Mouse (Mus musculus): Measurements from ENCODE around the gene Gstm5. TPM values are rescaled to one million over a fixed set of nuclear protein-coding genes. Genes with fewer than 3 reads are reported as not detected.

Gstm5 gene
- polyA plus RNA-seq, 1 experiment: 25.4 TPM

GRCm38 (mm10) chr3:107905942-107906341 is 10.3 kb downstream of the Gstm5 start:
- Histone ChIP-seq H3K4me3 (no peak overlapping the region), H3ac (ENCODE audit: control insufficient read depth, insufficient read length) (no peak overlapping the region), H3K4me2 (ENCODE audit: low read depth) (no peak overlapping the region), H3K27me3 (ENCODE audit: control insufficient read depth, insufficient read depth, insufficient read length) (peaks cover 74% of the 10 kb centered on the region), H3K36me3 (ENCODE audit: control insufficient read depth, insufficient read depth) (no peaks in the 10 kb centered on the region), H3K79me2 (ENCODE audit: control insufficient read depth, insufficient read depth) (no peaks in the 10 kb centered on the region)
- TF ChIP-seq USF1 (IDR thresholded peaks at IDR 0.05; ENCODE audit: low read depth) (no peak), SRF (IDR thresholded peaks at IDR 0.05; ENCODE audit: control insufficient read depth, insufficient read length, low read depth) (no peak), CEBPB (IDR thresholded peaks at IDR 0.05; ENCODE audit: insufficient read depth, poor library complexity, severe bottlenecking) (no peak), POLR2A (IDR thresholded peaks at IDR 0.05; ENCODE audit: insufficient read length, low read depth) (no peak), TCF3 (IDR thresholded peaks at IDR 0.05; ENCODE audit: insufficient read length, low read depth) (no peak)

GRCm38 (mm10) chr3:107916674-107917073 is 21.1 kb downstream of the Gstm5 start:
- Histone ChIP-seq H3K4me2 (ENCODE audit: low read depth) (no peak overlapping the region), H3K36me3 (ENCODE audit: control insufficient read depth, insufficient read depth) (no peaks in the 10 kb centered on the region), H3K4me3 (no peak overlapping the region), H3K79me2 (ENCODE audit: control insufficient read depth, insufficient read depth) (no peaks in the 10 kb centered on the region), H3ac (ENCODE audit: control insufficient read depth, insufficient read length) (no peak overlapping the region), H3K27me3 (ENCODE audit: control insufficient read depth, insufficient read depth, insufficient read length) (peaks cover 39% of the 10 kb centered on the region)
- TF ChIP-seq REST (IDR thresholded peaks at IDR 0.05; ENCODE audit: insufficient read depth, insufficient read length) (no peak), MYOG (IDR thresholded peaks at IDR 0.05; ENCODE audit: control insufficient read depth in 1 of 3, insufficient read depth in 1 of 3, insufficient read length in 2 of 3, low read depth in 2 of 3) (no peak), MYOD1 (IDR thresholded peaks at IDR 0.05; ENCODE audit: control insufficient read depth in 1 of 3, insufficient read length in 2 of 3, low read depth in 2 of 3) (no peak), SRF (IDR thresholded peaks at IDR 0.05; ENCODE audit: control insufficient read depth, insufficient read length, low read depth) (no peak), CEBPB (IDR thresholded peaks at IDR 0.05; ENCODE audit: insufficient read depth, poor library complexity, severe bottlenecking) (no peak), MAX (IDR thresholded peaks at IDR 0.05; ENCODE audit: low read depth) (no peak), TCF3 (IDR thresholded peaks at IDR 0.05; ENCODE audit: insufficient read length, low read depth) (no peak), TCF12 (IDR thresholded peaks at IDR 0.05; ENCODE audit: insufficient read depth, poor library complexity, severe bottlenecking) (no peak), POLR2AphosphoS2 (IDR thresholded peaks at IDR 0.05; ENCODE audit: insufficient read length, low read depth) (no peak), USF1 (IDR thresholded peaks at IDR 0.05; ENCODE audit: low read depth) (no peak), POLR2A (IDR thresholded peaks at IDR 0.05; ENCODE audit: insufficient read length, low read depth) (no peak), E2F4 (IDR thresholded peaks at IDR 0.05; ENCODE audit: insufficient read depth) (no peak)

DNA sequence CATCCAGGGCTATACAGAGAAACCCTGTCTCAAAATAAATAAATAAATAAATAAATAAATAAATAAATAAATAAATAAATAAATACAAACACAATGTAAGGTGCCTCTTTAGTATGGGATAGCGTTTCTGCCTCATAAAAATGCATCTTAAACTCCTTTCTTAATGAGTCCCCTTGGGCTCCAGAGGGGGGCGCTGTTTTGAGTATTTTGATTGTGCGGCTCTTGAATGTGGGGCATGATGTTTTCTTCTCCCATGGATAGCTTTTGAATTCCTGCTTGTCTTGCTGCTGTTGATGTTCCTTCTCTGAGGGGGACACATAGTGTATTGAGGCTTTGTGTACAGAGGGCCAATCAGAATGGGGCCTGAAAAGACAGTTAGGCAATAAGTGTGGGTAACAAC is 21.5 kb downstream of the Gstm5 start:
- Histone ChIP-seq H3K4me2 (ENCODE audit: low read depth) (no peak overlapping the region), H3ac (ENCODE audit: control insufficient read depth, insufficient read length) (no peak overlapping the region), H3K4me3 (no peak overlapping the region), H3K36me3 (ENCODE audit: control insufficient read depth, insufficient read depth) (no peaks in the 10 kb centered on the region), H3K79me2 (ENCODE audit: control insufficient read depth, insufficient read depth) (no peaks in the 10 kb centered on the region), H3K27me3 (ENCODE audit: control insufficient read depth, insufficient read depth, insufficient read length) (peaks cover 38% of the 10 kb centered on the region)
- TF ChIP-seq REST (IDR thresholded peaks at IDR 0.05; ENCODE audit: insufficient read depth, insufficient read length) (no peak), POLR2AphosphoS2 (IDR thresholded peaks at IDR 0.05; ENCODE audit: insufficient read length, low read depth) (no peak)

DNA sequence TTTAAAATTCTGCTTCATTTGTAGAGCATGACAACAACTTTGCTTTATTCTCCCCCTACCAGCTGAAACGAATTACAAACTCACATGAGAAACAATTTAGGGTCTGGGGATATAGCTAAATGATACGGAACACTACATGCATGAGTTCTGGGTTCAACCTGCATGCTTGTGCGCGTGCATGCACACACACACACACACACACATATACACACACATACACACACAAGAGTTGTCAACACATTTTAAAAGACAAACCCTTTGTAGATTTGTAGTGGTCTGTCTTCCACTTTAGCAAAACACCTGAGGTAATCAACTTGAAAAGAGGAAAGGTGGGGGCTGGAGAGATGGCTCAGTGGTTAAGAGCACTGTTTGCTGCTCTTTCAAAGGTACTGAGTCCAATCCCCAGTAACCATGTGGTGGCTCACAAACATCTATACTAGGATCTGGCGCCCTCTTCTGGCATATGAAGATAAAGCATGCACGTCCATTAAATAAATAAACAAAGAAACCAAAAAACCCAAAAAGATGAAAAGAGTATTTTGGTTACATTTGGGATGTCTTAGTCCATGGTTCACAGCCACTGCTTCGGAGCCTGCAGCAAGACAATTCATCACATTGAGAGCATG is 22.3 kb downstream of the Gstm5 start:
- TF ChIP-seq TCF12 (IDR thresholded peaks at IDR 0.05; ENCODE audit: insufficient read depth, poor library complexity, severe bottlenecking) (no peak), CEBPB (IDR thresholded peaks at IDR 0.05; ENCODE audit: insufficient read depth, poor library complexity, severe bottlenecking) (no peak), E2F4 (IDR thresholded peaks at IDR 0.05; ENCODE audit: insufficient read depth) (no peak), USF1 (IDR thresholded peaks at IDR 0.05; ENCODE audit: low read depth) (no peak), MYOG (IDR thresholded peaks at IDR 0.05; ENCODE audit: control insufficient read depth in 1 of 3, insufficient read depth in 1 of 3, insufficient read length in 2 of 3, low read depth in 2 of 3) (no peak), POLR2A (IDR thresholded peaks at IDR 0.05; ENCODE audit: insufficient read length, low read depth) (no peak), MAX (IDR thresholded peaks at IDR 0.05; ENCODE audit: low read depth) (no peak), REST (IDR thresholded peaks at IDR 0.05; ENCODE audit: insufficient read depth, insufficient read length) (no peak), MYOD1 (IDR thresholded peaks at IDR 0.05; ENCODE audit: control insufficient read depth in 1 of 3, insufficient read length in 2 of 3, low read depth in 2 of 3) (no peak), TCF3 (IDR thresholded peaks at IDR 0.05; ENCODE audit: insufficient read length, low read depth) (no peak), SRF (IDR thresholded peaks at IDR 0.05; ENCODE audit: control insufficient read depth, insufficient read length, low read depth) (no peak), POLR2AphosphoS2 (IDR thresholded peaks at IDR 0.05; ENCODE audit: insufficient read length, low read depth) (no peak)
- H3K4me2 ChIP-seq (ENCODE audit: low read depth): no peak overlapping the region
- H3K36me3 ChIP-seq (ENCODE audit: control insufficient read depth, insufficient read depth): no peaks in the 10 kb centered on the region
- H3K79me2 ChIP-seq (ENCODE audit: control insufficient read depth, insufficient read depth): no peaks in the 10 kb centered on the region
- H3K27me3 ChIP-seq (ENCODE audit: control insufficient read depth, insufficient read depth, insufficient read length): peaks cover 35% of the 10 kb centered on the region
- H3ac ChIP-seq (ENCODE audit: control insufficient read depth, insufficient read length): no peak overlapping the region
- H3K4me3 ChIP-seq: no peak overlapping the region

GRCm38 (mm10) chr3:107920348-107920747 is 24.7 kb downstream of the Gstm5 start:
- Histone ChIP-seq H3K27me3 (ENCODE audit: control insufficient read depth, insufficient read depth, insufficient read length) (peaks cover 40% of the 10 kb centered on the region), H3K36me3 (ENCODE audit: control insufficient read depth, insufficient read depth) (no peaks in the 10 kb centered on the region), H3K4me2 (ENCODE audit: low read depth) (no peak overlapping the region), H3ac (ENCODE audit: control insufficient read depth, insufficient read length) (no peak overlapping the region), H3K79me2 (ENCODE audit: control insufficient read depth, insufficient read depth) (no peaks in the 10 kb centered on the region), H3K4me3 (no peak overlapping the region)
- TF ChIP-seq POLR2AphosphoS2 (IDR thresholded peaks at IDR 0.05; ENCODE audit: insufficient read length, low read depth): no peak
- TF ChIP-seq MYOG (IDR thresholded peaks at IDR 0.05; ENCODE audit: control insufficient read depth in 1 of 3, insufficient read depth in 1 of 3, insufficient read length in 2 of 3, low read depth in 2 of 3): no peak
- no peak for TF ChIP-seq MYOD1 (IDR thresholded peaks at IDR 0.05; ENCODE audit: control insufficient read depth in 1 of 3, insufficient read length in 2 of 3, low read depth in 2 of 3)
- no peak for TF ChIP-seq TCF12 (IDR thresholded peaks at IDR 0.05; ENCODE audit: insufficient read depth, poor library complexity, severe bottlenecking)
- TF ChIP-seq CEBPB (IDR thresholded peaks at IDR 0.05; ENCODE audit: insufficient read depth, poor library complexity, severe bottlenecking): no peak
- TF ChIP-seq POLR2A (IDR thresholded peaks at IDR 0.05; ENCODE audit: insufficient read length, low read depth): no peak
- no peak for TF ChIP-seq MAX (IDR thresholded peaks at IDR 0.05; ENCODE audit: low read depth)
- TF ChIP-seq REST (IDR thresholded peaks at IDR 0.05; ENCODE audit: insufficient read depth, insufficient read length): no peak
- TF ChIP-seq SRF (IDR thresholded peaks at IDR 0.05; ENCODE audit: control insufficient read depth, insufficient read length, low read depth): no peak
- TF ChIP-seq USF1 (IDR thresholded peaks at IDR 0.05; ENCODE audit: low read depth): no peak
- no peak for TF ChIP-seq TCF3 (IDR thresholded peaks at IDR 0.05; ENCODE audit: insufficient read length, low read depth)
- no peak for TF ChIP-seq E2F4 (IDR thresholded peaks at IDR 0.05; ENCODE audit: insufficient read depth)
